Mouse (Mus musculus) B cell, adult (primary cell): ENCODE results near the gene Tm4sf5. TPM values are rescaled to one million over a fixed set of nuclear protein-coding genes. Genes with fewer than 3 reads are reported as not detected.

Experiments used
- total RNA-seq: library from RNA; stranded (reverse); gene quantifications from 4 replicates; pipeline ENCODE4 v1.2.4, GENCODE M21; 2023; ENCODE audit not compliant: inconsistent age

Gene Tm4sf5
- not detected in 4 replicates for total RNA-seq

GRCm38 (mm10) chr11:70504970-70505369 is at the start of gene Tm4sf5:
Gene Tm4sf5 (plus strand): TSS chr11:70505244.

GRCm38 (mm10) chr11:70458688-70459600 is 46.1 kb upstream of the Tm4sf5 start, which contains the start of gene Zmynd15:
Gene Zmynd15 (plus strand): TSS chr11:70459433.

GRCm38 (mm10) chr11:70459601-70460101 is 45.4 kb upstream of the Tm4sf5 start, which contains the start of gene Cxcl16:
Gene Cxcl16 (minus strand): TSS chr11:70459984.

GRCm38 (mm10) chr11:70514288-70514687 is 9.2 kb downstream of the Tm4sf5 start, which contains the start of gene Vmo1:
Gene Vmo1 (minus strand): TSS chr11:70514616.

GRCm38 (mm10) chr11:70518923-70519322 is 13.9 kb downstream of the Tm4sf5 start, which contains the start of gene Gltpd2:
Gene Gltpd2 (plus strand): TSS chr11:70519196.

GRCm38 (mm10) chr11:70525184-70525678 is 20.2 kb downstream of the Tm4sf5 start, which contains the start of gene Psmb6:
Gene Psmb6 (plus strand): TSS chr11:70525367.

GRCm38 (mm10) chr11:70532839-70533238 is 27.8 kb downstream of the Tm4sf5 start, which contains the start of gene Gm40193:
Gene Gm40193 (minus strand): TSS chr11:70532939.

GRCm38 (mm10) chr11:70539877-70540587 is 35.0 kb downstream of the Tm4sf5 start, which contains the start of gene Pld2:
Gene Pld2 (plus strand): TSS chr11:70540064.

Other genes with a start within 250 kb of the Tm4sf5 start
- 0.57 to 0.64 TPM in 2 of 4 replicates, not detected in the others for gene Alox12, start 249.9 kb upstream of the Tm4sf5 start, total RNA-seq
- gene Alox12e, start 182.6 kb upstream of the Tm4sf5 start, total RNA-seq: not detected in 4 replicates
- gene Alox15, start 153.2 kb upstream of the Tm4sf5 start, total RNA-seq: 0.21 to 1.9 TPM (median 0.26 TPM) in 3 of 4 replicates, not detected in the other
- 26.4 to 29.9 TPM (median 28.0 TPM) in 4 replicates for gene Pelp1, start 95.2 kb upstream of the Tm4sf5 start, total RNA-seq
- gene Arrb2, start 72.6 kb upstream of the Tm4sf5 start, total RNA-seq: 93.3 to 103 TPM (median 98.7 TPM) in 4 replicates
- 39.8 to 46.9 TPM (median 43.4 TPM) in 4 replicates for gene Med11, start 53.3 kb upstream of the Tm4sf5 start, total RNA-seq
- gene Zmynd15, start 45.8 kb upstream of the Tm4sf5 start, total RNA-seq: 1.3 to 2.1 TPM (median 1.4 TPM) in 4 replicates
- gene Cxcl16, start 45.3 kb upstream of the Tm4sf5 start, total RNA-seq: 6.6 to 9.3 TPM (median 7.2 TPM) in 4 replicates
- gene Vmo1, start 9.4 kb downstream of the Tm4sf5 start, total RNA-seq: not detected in 4 replicates
- not detected in 4 replicates for gene Gltpd2, start 14.0 kb downstream of the Tm4sf5 start, total RNA-seq
- gene Psmb6, start 20.1 kb downstream of the Tm4sf5 start, total RNA-seq: 124 to 141 TPM (median 128 TPM) in 4 replicates
- gene Gm40193, start 27.7 kb downstream of the Tm4sf5 start, total RNA-seq: not detected in 4 replicates
- gene Pld2, start 34.8 kb downstream of the Tm4sf5 start, total RNA-seq: 3.3 to 6.4 TPM (median 4.5 TPM) in 4 replicates
- 79.8 to 99.2 TPM (median 86.0 TPM) in 4 replicates for gene Mink1, start 57.6 kb downstream of the Tm4sf5 start, total RNA-seq
- gene 4930544D05Rik, start 110.6 kb downstream of the Tm4sf5 start, total RNA-seq: 1.6 TPM in 1 of 4 replicates, not detected in the others
- 1.1 to 1.2 TPM in 2 of 4 replicates, not detected in the others for gene Chrne, start 114.0 kb downstream of the Tm4sf5 start, total RNA-seq
- gene Gp1ba, start 133.9 kb downstream of the Tm4sf5 start, total RNA-seq: 0.29 TPM in 1 of 4 replicates, not detected in the others
- 206 to 218 TPM (median 207 TPM) in 4 replicates for gene Rnf167, start 142.0 kb downstream of the Tm4sf5 start, total RNA-seq
- 74.1 to 86.5 TPM (median 81.8 TPM) in 4 replicates for gene Slc25a11, start 142.2 kb downstream of the Tm4sf5 start, total RNA-seq
- gene Pfn1, start 149.4 kb downstream of the Tm4sf5 start, total RNA-seq: 1,394 to 1,549 TPM (median 1,435 TPM) in 4 replicates
- gene Eno3, start 152.0 kb downstream of the Tm4sf5 start, total RNA-seq: 30.9 to 40.5 TPM (median 35.3 TPM) in 4 replicates
- 37.7 to 45.8 TPM (median 44.0 TPM) in 4 replicates for gene Spag7, start 164.2 kb downstream of the Tm4sf5 start, total RNA-seq
- 57.0 to 68.2 TPM (median 65.4 TPM) in 4 replicates for gene Camta2, start 182.9 kb downstream of the Tm4sf5 start, total RNA-seq
- gene Inca1, start 194.9 kb downstream of the Tm4sf5 start, total RNA-seq: 0.71 to 4.0 TPM (median 2.1 TPM) in 4 replicates
- 30.9 to 35.3 TPM (median 32.4 TPM) in 4 replicates for gene Kif1c, start 195.3 kb downstream of the Tm4sf5 start, total RNA-seq